9 mouse cellular contexts compared by ENCODE assay signal in the genomic region with DNA sequence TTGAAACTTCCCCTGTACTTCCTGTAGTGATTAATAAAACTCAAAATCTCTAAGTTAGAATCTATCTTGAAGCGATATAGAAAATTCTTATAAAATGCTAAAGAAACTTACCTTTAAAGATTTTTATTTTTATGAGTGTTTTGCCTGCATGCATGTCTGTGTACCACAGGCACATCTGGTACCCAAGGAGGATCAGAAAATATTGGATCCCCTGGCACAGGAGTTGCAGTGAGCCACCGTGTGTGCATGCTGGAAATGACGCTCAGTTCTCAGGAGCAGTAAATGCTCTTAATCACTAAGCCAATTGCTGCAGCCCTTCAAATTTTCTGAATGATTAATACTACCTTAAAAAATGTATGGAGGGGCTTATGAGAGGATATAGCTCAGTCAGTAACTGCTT.
"Had no signal": no experiment of that assay in that cellular context is flagged by ENCODE, and none has a peak within 500 bp of the region (broad histone marks: within the 10 kb centered on the region; RNA-seq: fewer than 3 reads in every experiment).

No protein-coding gene starts in this region.

- H3K4me1 ChIP-seq: liver, embryonic 15.5 days; lung, embryonic 15.5 days had no signal

- DNase-seq: kidney, adult 11 months; kidney, postnatal 10 days; kidney, postnatal 4 days; thymus, postnatal 4 days had no signal

- H3K27me3 ChIP-seq: liver, embryonic 15.5 days; lung, embryonic 15.5 days had no signal

- H3K36me3 ChIP-seq: liver, embryonic 15.5 days; lung, embryonic 15.5 days had no signal

- H3K9ac ChIP-seq: liver, embryonic 15.5 days; lung, embryonic 15.5 days had no signal

- H3K4me2 ChIP-seq: liver, embryonic 11.5 days; liver, embryonic 15.5 days; lung, embryonic 15.5 days had no signal

- H3K4me3 ChIP-seq: liver, embryonic 15.5 days; lung, embryonic 15.5 days had no signal

- H3K27ac ChIP-seq: liver, embryonic 15.5 days; lung, embryonic 15.5 days; stomach, postnatal 0 days had no signal

- ATAC-seq: midbrain, embryonic 16.5 days had no signal

- H3K9me3 ChIP-seq: liver, embryonic 15.5 days; lung, embryonic 15.5 days had no signal
